Mouse (Mus musculus): ENCODE data around the gene Gm38392.

DNA sequence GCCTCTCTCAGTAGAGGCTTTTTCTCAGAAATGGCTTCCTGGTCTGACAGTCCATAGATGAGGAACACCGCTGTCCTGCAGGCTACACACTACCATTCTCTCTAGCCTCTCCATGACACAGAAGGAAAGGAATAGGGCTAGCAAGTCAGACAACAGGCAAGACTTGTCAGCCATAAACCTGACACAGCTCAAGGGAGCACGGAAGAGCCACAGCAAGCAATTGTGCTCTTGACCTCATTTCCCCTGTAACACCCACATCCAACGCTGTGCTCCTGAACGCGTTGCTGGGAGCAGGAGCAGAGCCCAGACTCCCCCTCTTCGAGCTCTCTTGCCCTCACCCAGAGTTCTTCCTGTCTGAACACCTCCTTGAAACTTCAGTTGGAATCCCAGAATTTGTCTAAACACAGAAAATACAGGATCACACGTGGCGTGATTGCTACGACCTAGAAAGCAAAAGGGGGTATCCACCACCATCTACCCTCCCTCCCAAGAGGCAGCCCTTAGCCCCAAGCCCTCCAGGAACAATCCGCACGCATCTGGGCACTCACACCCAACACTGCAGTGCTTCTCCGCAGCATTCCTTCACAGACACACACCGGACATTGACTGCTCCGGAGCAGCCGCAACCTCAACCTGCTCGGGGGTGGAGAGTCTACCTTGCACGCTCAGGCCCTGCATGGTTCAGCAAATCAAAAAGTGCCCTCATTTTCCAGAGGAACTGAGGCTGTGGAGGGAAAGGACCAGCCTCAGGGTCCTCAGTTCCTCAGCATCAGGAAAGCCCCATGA lies 56.6 kb downstream of the Gm38392 start:
- TF ChIP-seq CTCF (IDR thresholded peaks at IDR 0.05; ENCODE audit: borderline replicate concordance, insufficient read depth, low read depth, low read length), result no peak
- no peak for TF ChIP-seq POLR2A (IDR thresholded peaks at IDR 0.05; ENCODE audit: borderline replicate concordance, insufficient read depth, low read length)

Data from cerebellum, adult 2 months (tissue).